Mouse (Mus musculus): ENCODE data around the gene Chchd6.

Chchd6 gene

GRCm38 (mm10) chr6:89585696-89586095, 9.8 kb downstream of the Chchd6 start:
- no peak for DNase-seq (ENCODE audit: low read depth, low spot score)

- DNase-seq (ENCODE audit: low read depth, low spot score) = peak; percentile 10
These were observed 10.6 kb downstream of the Chchd6 start for GRCm38 (mm10) chr6:89584634-89585409.

- no peak for DNase-seq (ENCODE audit: low read depth, low spot score)
These were observed 12.3 kb downstream of the Chchd6 start for GRCm38 (mm10) chr6:89583170-89583569.

- no peak for DNase-seq (ENCODE audit: low read depth, low spot score)
These were observed 20.8 kb downstream of the Chchd6 start for GRCm38 (mm10) chr6:89574641-89575040.

- no peak for DNase-seq (ENCODE audit: low read depth, low spot score)
These were observed 21.7 kb downstream of the Chchd6 start for GRCm38 (mm10) chr6:89573768-89574167.

- DNase-seq (ENCODE audit: low read depth, low spot score) = no peak
These were observed 22.4 kb downstream of the Chchd6 start for GRCm38 (mm10) chr6:89572921-89573636.

- no peak for DNase-seq (ENCODE audit: low read depth, low spot score)
These were observed 26.1 kb downstream of the Chchd6 start for GRCm38 (mm10) chr6:89569370-89569769.

- no peak for DNase-seq (ENCODE audit: low read depth, low spot score)
These were observed 28.7 kb downstream of the Chchd6 start for GRCm38 (mm10) chr6:89566740-89567139.

- DNase-seq (ENCODE audit: low read depth, low spot score) = no peak
These were observed 32.1 kb downstream of the Chchd6 start for GRCm38 (mm10) chr6:89563381-89563780.

GRCm38 (mm10) chr6:89560826-89561225, 34.6 kb downstream of the Chchd6 start:
- DNase-seq (ENCODE audit: low read depth, low spot score) = no peak

- DNase-seq (ENCODE audit: low read depth, low spot score) = no peak
These were observed 37.8 kb downstream of the Chchd6 start for GRCm38 (mm10) chr6:89557654-89558053.

- no peak for DNase-seq (ENCODE audit: low read depth, low spot score)
These were observed 38.9 kb downstream of the Chchd6 start for GRCm38 (mm10) chr6:89556566-89556965.

GRCm38 (mm10) chr6:89555971-89556370, 39.5 kb downstream of the Chchd6 start:
- DNase-seq (ENCODE audit: low read depth, low spot score) = no peak

GRCm38 (mm10) chr6:89554029-89554428, 41.4 kb downstream of the Chchd6 start:
- DNase-seq (ENCODE audit: low read depth, low spot score) = no peak

GRCm38 (mm10) chr6:89553012-89553704, 42.3 kb downstream of the Chchd6 start:
- peak; percentile 65 for DNase-seq (ENCODE audit: low read depth, low spot score)

- DNase-seq (ENCODE audit: low read depth, low spot score) = no peak
These were observed 43.0 kb downstream of the Chchd6 start for GRCm38 (mm10) chr6:89552321-89553011.

GRCm38 (mm10) chr6:89549157-89549556, 46.3 kb downstream of the Chchd6 start:
- DNase-seq (ENCODE audit: low read depth, low spot score) = no peak

GRCm38 (mm10) chr6:89547951-89548350, 47.5 kb downstream of the Chchd6 start:
- DNase-seq (ENCODE audit: low read depth, low spot score) = no peak

- DNase-seq (ENCODE audit: low read depth, low spot score) = no peak
These were observed 57.2 kb downstream of the Chchd6 start for GRCm38 (mm10) chr6:89538102-89538751.

- no peak for DNase-seq (ENCODE audit: low read depth, low spot score)
These were observed 59.7 kb downstream of the Chchd6 start for GRCm38 (mm10) chr6:89535626-89536225.

GRCm38 (mm10) chr6:89524766-89525165, 70.7 kb downstream of the Chchd6 start:
- no peak for DNase-seq (ENCODE audit: low read depth, low spot score)
